Mouse (Mus musculus): ENCODE data around the gene Doc2b. TPM values are rescaled to one million over a fixed set of nuclear protein-coding genes. Genes with fewer than 3 reads are reported as not detected.

The Doc2b gene
- total RNA-seq, 2 experiments from 2014 or later = 11.7 to 12.1 TPM

DNA sequence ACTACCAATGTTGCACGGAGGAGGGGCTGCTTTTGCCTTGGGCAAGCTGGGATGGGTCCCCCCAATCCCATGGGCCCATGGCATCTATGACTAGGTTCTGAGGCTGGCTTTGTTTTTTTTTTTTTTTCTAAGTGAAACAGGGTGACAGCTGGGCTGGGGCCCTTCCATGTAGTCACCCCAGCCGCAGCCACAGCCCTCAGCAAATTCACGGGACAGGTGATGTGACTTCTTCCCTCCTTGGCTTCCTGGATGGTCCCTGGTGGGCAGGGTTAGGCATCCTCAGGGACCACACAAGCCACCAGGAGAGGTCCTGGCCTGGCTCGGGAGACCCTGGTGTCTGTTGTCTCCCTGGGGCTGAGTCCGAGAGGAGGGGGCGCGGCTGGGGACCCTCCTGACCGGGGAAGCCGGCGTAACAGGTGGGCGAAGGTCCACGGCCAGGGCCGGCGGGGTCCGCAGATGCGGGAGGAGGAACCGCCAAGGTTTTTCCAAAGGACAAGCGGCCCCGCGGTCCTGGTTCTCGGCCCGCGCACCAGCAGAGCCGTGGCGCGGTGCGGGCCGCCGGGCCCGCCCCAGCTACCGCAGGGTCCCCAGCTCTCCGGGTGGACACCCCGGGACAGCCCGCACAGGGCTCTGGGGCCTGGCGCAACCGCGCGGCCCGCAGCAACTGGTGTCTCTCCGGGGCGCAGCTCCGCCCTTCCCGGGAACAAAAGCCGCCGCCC lies 1.1 kb downstream of the Doc2b start:
- DNase-seq (ENCODE audit: low spot score in 2 of 2) = no peak

DNA sequence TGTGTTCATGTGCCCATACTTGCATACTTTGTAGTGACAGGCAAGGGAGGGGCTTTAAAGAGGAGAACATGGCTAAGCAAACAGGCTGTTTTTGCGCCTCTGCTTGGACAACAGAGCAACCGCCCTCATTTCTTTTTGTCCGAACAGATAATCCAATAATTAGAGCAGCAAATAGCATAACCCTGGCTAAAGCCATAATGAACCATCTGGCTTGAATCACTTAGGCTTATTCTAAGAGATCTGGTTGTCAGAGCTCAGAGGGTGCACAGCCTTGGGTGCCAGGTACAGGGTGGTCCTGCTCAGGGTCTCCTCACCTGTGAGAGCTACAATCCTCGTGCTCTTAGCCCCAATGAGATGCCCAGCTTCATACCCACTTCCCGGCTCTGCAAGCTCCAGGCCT lies 2.5 kb downstream of the Doc2b start:
- DNase-seq (ENCODE audit: low spot score in 2 of 2) = no peak

DNA sequence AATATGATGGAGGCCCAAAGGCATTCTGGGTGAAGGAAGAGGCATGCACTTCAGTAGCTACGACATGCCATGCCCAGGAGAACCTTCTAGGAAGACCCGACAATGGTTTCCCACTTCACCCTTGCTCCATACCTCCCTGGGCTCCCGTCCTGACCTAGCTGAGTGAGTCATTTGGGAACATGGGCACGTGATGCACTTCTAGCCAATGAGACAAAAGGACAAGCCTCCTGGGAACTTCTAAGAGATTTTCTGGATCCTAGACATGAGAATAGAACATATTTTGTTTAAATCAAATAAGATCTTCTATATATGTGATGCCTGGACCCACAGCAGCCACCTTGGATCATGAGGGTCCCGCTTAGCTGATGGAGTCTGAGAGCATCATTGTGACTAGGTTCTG lies 3.3 kb downstream of the Doc2b start:
- no peak for DNase-seq (ENCODE audit: low spot score in 2 of 2)

DNA sequence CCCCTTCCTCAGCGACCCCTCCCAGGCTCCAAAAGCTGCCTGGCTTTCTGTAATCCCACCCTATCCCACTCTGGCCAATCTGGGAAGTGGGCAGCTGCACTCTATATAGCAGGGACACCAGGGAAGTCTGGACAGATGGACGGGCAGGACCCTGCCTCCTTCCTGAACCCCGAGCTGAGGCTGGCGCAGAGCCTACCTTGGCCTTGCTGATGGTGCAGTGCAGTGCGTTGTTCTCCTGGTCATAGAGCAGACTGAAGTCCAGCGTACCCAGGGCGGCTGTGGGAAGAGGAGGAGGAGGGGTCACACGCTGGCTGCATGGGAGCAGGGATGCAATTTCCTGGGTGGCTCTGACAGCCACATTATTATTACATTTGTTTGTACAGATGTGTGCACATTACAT lies 10.0 kb downstream of the Doc2b start:
- DNase-seq (ENCODE audit: low spot score in 2 of 2) = no peak

DNA sequence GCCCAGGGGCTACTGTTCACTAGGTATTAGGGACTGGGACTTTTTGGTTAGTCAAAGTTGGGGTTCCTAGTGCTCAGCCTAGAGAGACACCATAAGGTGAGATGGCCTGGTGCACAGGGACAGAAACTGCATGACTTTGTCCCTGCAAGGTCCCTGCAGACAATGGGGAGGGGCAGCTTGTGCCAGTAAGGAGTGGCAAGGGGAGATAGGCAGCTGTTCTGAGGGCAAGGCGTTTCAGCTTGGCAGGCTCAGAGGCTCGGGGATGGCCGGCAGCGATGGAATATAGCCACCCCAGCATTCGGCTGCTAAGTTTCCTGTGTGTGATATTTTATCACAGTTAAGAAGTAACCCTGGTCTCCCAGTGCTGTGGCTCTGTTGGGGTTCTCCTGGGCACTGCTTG lies 12.1 kb downstream of the Doc2b start:
- no peak for DNase-seq (ENCODE audit: low spot score in 2 of 2)

DNA sequence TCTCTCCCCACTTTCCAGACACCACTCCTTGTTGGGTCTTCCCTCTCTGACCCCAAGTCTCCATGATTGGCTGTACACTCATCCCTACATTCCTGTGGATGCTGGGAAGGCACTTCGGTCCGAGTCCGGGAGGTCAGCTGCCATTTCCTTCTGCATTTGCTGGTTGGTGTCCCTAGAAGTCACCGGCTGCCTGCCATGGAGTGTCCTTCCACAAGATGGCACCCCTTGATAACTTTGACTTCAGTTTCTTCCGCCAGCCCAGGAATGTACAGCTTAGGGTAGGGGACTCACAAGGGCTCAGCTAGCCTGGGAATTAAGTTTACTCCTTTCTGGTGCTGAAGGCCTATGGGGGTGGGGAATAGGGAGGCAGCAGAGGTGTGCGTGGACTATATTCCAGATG lies 13.9 kb downstream of the Doc2b start:
- DNase-seq (ENCODE audit: low spot score in 2 of 2) = peak; percentile 61 to 63

DNA sequence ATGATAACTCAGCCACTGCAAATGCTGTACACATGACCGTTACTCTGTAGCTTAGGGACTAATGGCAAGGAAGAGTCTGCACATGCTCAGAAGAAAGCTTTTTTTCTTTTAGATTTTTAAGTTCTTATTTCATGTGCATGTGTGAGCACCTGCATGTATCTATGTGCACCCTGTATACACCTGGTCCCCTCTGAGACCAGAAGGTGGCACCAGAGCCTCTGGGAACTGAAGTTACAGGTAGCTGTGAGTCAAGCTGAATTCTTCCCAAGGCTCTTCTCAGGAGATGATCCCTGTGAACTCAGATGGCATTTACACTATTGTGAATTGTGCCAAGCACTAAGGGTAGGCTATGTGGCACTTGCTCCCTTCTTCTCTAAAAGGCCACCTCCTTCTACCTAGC lies 19.9 kb downstream of the Doc2b start:
- no peak for DNase-seq (ENCODE audit: low spot score in 2 of 2)

DNA sequence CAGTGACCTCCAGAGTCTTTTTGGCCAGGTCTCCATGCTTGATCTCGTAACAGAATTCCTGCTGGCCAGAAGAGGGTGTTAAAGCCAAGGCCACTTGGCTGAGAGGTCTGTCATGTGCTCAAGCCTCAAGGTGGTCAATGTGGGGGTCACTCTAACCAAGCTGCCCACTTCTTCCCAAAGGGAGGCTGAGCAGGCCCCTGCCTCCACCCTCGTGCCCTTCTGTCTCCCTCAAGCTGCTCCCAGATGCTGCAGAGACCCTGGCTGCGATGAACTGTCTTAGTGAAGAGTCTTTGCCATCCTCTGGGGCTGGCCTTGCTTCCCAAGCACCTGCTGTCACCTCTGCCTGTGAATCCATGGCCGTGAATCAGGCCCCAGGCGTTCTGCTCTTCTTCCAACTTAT lies 23.3 kb downstream of the Doc2b start:
- DNase-seq (ENCODE audit: low spot score in 2 of 2) = no peak

DNA sequence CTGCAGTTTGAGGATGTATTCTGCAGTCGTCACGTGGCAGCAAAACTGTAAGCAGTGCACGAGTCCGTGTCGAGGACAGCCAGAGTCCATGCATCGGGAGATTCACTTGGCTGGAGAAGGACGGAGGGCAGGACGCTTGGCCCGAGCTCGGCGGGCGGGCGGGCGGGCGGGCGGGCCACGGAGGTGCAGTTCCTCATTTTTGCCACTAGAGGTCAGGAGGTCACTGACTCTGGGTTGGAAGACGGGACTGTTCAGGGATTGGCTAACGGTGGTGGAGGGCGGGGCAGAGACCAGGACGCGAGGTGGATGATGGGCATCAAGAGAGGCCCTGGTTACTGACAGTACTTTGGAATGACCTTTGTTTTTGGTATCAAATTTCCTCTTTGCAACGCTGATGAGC lies 26.6 kb downstream of the Doc2b start:
- DNase-seq (ENCODE audit: low spot score in 2 of 2) = peak; percentile 82 to 86

DNA sequence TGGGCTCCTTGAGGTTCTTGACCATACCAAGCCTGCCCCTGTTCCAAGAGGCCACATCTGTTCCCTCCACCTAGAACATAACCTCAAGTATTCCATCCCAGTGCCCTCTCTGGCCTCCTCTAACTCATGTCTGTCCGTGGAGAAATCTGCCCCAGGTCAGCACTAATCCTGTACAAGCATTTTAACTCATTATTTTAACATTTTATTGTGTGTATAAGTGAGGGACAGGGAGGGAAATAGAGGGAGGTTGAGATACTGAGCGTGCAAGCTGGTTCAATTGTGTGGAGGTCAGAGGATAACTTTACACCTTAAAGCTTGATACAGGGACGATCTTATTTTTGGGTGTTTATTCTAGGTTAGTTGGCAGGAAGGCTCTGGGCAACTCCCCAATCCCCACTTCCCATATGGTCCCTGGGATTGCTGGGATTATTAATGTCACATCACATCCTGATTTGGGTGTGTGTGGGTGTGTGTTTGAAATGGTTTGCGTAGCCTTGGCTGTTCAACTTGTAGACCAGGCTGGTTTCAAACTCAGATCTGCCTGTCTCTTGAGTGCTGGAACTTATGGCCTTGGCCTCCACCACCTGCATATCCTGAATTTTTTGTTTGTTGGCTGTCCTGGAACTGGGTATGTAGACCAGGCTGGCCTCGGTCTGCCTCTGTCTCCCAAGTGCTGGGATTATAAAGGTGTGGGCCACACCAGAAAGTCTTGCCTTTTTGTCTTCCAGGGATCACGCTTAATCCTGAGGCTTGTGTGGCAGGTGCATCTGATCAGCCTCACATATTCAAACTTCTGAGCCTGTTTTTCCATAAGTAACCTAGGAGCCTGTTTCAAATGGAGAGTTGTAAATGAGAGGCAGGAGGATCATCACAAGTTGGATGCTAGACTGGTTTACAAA lies 27.5 kb downstream of the Doc2b start:
- DNase-seq (ENCODE audit: low spot score in 2 of 2) = no peak

DNA sequence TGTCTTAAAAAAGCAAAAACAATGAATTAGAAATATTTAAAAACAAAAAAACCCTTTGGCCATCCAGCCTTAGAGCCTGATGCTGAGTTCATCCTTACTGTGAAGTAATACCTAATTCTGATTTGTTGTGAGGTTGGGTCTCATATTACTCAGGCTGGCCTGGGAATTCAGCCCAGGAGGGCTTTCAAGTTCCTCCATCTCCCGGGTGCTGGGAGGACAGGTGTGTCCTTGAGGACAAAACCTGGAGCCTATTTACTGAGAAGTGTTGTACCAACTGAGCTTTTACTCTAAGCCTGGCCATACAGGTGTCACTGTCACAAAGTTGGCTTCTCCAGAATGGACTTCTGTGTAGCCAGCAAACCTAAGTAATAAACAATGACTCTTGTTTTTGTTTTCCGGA lies 28.8 kb downstream of the Doc2b start:
- no peak for DNase-seq (ENCODE audit: low spot score in 2 of 2)

DNA sequence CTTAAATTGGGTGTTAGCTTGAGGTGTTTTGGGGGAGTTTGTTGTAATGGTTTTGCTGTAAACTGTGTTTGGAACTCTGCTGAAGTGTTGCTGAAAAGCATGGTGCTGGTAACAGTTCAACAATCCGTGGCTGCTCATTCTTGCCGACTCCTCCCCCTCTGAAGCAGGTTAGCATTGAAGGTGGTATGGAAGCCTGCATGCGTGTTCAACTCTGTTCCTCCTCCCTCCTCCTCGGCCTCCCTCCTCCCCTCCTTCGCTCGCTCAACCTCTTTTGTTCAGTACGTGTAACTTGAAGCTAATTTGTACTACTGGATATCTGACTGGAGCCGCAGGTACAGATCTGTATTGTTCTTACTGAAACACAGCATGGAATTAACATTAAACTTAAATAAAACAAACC lies 30.7 kb downstream of the Doc2b start:
- no peak for DNase-seq (ENCODE audit: low spot score in 2 of 2)

DNA sequence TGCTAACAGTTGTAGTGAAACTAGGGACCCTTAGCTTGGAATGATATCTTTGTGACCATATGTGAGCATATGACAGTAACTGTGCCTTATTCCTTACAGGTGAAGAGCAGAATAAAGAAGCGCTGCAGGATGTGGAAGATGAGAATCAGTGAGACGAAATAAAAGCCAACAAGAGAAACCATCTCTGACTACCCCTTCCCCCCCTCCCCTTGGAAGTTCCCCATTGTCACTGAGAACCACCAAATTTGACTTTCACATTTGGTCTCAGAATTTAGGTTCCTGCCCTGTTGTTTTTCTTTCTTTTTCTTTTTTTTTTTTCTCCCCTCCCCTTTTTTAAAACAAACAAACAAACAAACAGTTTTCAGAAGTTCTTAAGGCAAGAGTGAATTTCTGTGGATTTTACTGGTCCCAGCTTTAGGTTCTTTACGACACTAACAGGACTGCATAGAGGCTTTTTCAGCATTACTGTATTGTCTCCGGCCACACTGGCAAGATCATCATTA lies 31.3 kb downstream of the Doc2b start:
- no peak for DNase-seq (ENCODE audit: low spot score in 2 of 2)

DNA sequence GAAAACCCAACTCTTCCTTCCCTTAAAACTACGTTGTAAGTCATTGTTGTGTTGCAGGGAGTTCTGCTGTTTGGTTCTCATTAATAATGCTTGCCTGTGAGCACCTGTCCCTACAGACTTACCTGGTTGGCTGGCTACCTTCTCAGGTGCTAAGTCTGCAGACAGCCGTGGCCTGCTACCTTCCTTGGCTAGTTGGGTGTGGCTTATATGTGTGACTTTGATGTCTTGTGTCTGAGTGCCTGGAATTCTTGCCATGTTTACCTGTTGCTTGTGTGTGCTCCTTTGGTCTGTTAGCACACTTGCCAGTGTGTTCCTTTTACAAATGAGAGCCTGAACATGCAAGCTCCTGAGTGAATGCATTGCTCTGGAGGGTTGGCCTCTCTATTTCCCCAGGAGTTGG lies 33.1 kb downstream of the Doc2b start:
- DNase-seq (ENCODE audit: low spot score in 2 of 2) = no peak

DNA sequence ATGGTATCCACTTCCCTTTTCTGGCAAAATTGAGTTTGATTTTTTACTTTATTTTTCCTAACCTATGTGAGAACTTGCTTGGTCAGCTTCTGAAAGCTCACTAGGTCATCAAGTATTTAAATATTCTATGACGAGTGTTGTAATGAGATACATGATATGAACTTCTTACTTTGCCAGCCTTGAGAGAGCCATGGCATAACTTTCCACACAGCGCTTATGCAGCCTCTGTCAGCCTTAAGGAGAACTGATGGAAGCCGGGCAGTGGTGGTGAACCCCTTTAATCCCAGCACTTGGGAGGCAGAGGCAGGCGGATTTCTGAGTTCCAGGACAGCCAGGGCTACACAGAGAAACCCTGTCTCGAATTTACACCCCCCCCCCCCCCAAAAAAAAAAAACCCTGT lies 35.1 kb downstream of the Doc2b start:
- DNase-seq (ENCODE audit: low spot score in 2 of 2) = no peak

DNA sequence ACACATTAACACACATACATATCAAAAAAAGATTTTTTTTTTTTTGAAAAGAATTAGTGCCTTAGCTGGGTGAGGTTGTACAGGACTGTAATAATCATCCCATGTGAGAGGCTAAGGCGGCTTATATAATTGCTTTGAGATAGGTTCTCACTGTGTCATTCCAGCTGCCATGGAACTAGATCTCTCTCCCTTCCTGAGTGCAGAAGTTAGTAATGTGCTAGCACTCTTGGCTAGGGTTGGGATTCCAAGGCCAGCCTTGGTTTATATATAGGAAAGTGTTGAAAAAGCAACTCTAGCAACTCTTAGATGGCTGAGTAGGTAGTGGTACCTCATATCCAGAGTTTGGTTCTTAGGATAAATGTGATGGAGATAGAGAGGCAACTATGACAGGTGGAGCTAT lies 37.3 kb downstream of the Doc2b start:
- DNase-seq (ENCODE audit: low spot score in 2 of 2) = no peak

DNA sequence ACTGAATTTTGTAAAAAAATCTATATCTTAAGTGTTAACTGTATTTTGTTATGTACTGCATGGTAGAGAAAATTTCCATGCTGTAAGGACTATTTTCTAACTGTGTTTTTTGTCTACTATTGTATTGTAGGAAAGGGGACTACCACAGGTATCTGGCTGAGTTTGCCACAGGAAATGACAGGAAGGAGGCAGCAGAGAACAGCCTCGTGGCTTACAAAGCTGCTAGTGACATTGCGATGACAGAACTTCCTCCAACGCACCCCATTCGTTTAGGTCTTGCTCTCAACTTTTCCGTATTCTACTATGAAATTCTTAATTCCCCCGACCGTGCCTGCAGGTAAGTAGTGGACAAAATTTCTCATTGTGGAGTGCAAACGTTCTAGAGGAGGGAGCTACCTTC lies 39.2 kb downstream of the Doc2b start:
- DNase-seq (ENCODE audit: low spot score in 2 of 2) = no peak

DNA sequence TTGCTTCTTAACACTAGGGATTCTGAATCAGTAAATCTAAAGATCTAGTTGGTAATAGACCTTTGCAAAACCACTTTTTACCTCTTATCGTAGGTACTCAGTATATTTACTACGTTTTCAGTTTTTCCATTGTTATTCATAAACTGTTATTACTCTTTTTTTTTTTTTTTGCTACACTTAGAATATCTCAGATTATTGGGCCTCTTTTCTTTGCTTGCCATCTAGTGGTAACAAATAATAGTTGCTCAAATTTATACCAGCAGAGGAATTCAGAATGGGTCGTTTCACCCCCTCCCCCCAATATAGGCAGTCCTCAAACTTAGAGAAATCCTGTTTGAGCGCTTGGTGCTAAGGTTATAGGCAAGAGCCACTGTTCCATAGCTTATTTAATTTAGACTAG lies 44.8 kb downstream of the Doc2b start:
- DNase-seq (ENCODE audit: low spot score in 2 of 2) = no peak

DNA sequence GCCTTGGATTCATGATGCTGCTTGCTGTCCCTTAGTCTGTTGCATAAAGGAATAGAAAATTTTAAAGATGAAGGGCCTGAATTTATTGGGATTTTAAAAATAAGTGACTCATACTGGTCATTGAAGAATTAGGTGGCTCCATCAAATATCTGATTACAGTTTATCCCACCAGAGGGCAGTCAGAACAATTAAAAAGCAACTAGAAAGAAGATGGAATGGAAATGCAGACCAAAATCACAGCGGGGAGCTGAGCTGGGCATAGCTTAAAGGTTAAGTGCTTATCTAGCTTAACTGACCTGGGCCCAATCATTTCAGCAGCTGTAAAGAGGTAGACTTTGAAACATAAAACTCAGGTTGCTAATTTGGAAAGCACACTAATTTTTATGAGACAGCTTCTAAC lies 45.3 kb downstream of the Doc2b start:
- no peak for DNase-seq (ENCODE audit: low spot score in 2 of 2)

DNA sequence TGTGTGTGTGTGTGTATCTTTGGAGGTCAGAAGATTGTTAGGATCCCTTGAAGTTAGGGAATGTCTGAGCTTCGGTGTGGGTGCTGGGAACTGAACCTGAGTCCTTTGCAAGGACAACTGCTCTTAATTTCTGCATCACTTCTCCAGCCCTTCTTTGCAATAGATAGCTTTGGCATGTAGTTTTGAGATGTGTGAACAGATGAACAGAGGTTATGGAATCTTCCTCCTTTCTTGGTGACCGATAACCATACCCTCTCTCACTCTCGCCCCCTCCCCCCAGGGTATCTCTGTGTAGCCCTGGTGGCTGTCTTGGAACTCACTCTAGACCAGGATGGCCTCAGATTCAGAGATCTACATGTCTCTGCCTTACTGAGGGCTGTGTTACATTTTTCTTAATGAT lies 51.1 kb downstream of the Doc2b start:
- no peak for DNase-seq (ENCODE audit: low spot score in 2 of 2)

DNA sequence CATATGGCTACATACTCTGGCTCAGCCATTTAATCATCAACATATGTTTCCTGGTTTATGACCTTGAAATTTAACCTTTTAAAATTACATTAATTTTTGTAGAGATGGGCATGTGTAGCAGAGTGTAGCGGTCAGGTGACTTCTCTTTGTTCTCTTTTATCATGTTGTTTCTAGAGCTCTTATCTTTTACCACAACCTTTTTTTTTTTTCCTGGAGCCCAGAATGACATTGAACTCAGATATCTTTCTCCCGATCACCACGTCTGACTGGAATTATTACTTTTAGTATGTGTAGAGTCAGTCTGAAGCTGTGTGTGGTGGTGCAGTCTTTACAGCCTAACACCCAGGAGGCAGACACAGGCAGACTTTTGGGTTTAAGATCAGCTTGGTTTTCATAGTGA lies 54.2 kb downstream of the Doc2b start:
- no peak for DNase-seq (ENCODE audit: low spot score in 2 of 2)

DNA sequence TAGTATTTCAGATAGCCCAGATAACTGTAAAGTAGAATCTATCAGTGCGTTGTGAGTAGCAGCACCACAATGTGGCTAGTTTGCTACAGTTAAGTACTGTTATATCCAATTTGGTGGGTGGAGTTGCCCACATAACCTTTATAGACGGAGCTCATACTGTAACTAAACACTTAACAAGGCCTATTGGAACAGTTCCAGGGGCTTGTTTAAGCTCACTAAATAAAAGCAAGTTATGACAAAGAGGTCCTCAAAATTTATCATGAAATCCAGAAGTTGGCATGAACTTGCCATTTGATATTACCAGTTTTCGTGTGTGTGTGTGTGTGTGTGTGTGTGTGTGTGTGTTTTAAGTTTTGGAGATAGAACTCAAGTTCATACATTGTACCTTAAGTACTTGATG lies 55.6 kb downstream of the Doc2b start:
- no peak for DNase-seq (ENCODE audit: low spot score in 2 of 2)

DNA sequence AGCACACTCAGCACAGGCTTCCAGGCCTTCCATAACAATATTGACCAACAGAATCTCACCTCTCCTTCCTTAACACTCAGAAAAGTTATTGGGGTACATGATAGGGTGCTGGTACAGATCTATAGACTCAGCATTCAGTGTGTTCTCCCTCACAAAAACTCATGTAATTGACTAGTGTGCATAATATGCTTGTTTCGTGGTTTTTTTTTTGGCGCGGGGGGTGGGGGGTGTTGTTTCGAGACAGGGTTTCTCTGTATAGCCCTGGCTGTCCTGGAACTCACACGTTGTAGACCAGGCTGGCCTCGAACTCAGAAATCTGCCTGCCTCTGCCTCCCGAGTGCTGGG lies 57.4 kb downstream of the Doc2b start:
- no peak for DNase-seq (ENCODE audit: low spot score in 2 of 2)

Data from adrenal gland, adult 18-20 months (tissue).